Mouse (Mus musculus): Measurements from ENCODE around the gene Zfp110.
A peak's percentile ranks its signal among the peaks of the same experiment; 100 is the strongest.

Zfp110 gene

GRCm38 (mm10) chr7:12897655-12898410 lies 63.3 kb downstream of the Zfp110 start, which contains the start of gene Zscan22:
Gene Zscan22, plus strand, starts transcription at chr7:12897815.
- peak; percentile 95 for DNase-seq

Data from cerebellum, adult 9-11 months (tissue).